Mouse (Mus musculus) right cerebral cortex, postnatal 10 days (tissue): ENCODE measurements around the gene 4933405L10Rik.

Source experiments
- DNase-seq, 2 experiments: peaks; one replicate each; pipeline ENCODE4 v3.0.0; 2021; ENCODE audit warnings: low spot score in 2 of 2

The 4933405L10Rik gene

GRCm38 (mm10) chr8:105700966-105701824 lies 6.3 kb upstream of the 4933405L10Rik start, which contains the start of the genes Acd and Pard6a:
Acd (minus strand) TSS chr8:105701102.
Pard6a (plus strand) TSS chr8:105701148.
- DNase-seq, result peak; percentile 96 to 97

GRCm38 (mm10) chr8:105702001-105702401 lies 5.5 kb upstream of the 4933405L10Rik start:
- DNase-seq, result no peak

GRCm38 (mm10) chr8:105702731-105703415 lies 4.6 kb upstream of the 4933405L10Rik start:
- DNase-seq, result peak in 1 of 2 experiments; percentile 30

- peak in 1 of 2 experiments; percentile 34 for DNase-seq
Measured at GRCm38 (mm10) chr8:105704146-105704812, 3.2 kb upstream of the 4933405L10Rik start.

- no peak for DNase-seq
Measured at GRCm38 (mm10) chr8:105704955-105705354, 2.5 kb upstream of the 4933405L10Rik start.

GRCm38 (mm10) chr8:105706426-105706825 lies 1.0 kb upstream of the 4933405L10Rik start:
- no peak for DNase-seq

GRCm38 (mm10) chr8:105708675-105709074 lies 1.2 kb downstream of the 4933405L10Rik start:
- no peak for DNase-seq

GRCm38 (mm10) chr8:105709317-105709716 lies 1.9 kb downstream of the 4933405L10Rik start:
- no peak for DNase-seq

GRCm38 (mm10) chr8:105712286-105712685 lies 4.8 kb downstream of the 4933405L10Rik start:
- no peak for DNase-seq

GRCm38 (mm10) chr8:105714139-105714538 lies 6.7 kb downstream of the 4933405L10Rik start:
- DNase-seq, result peak in 1 of 2 experiments; percentile 88

GRCm38 (mm10) chr8:105715042-105715441 lies 7.6 kb downstream of the 4933405L10Rik start:
- DNase-seq, result no peak

- no peak for DNase-seq
Measured at GRCm38 (mm10) chr8:105716302-105716945, 9.0 kb downstream of the 4933405L10Rik start.

- no peak for DNase-seq
Measured at GRCm38 (mm10) chr8:105719637-105720036, 12.2 kb downstream of the 4933405L10Rik start.

- no peak for DNase-seq
Measured at GRCm38 (mm10) chr8:105722861-105723260, 15.4 kb downstream of the 4933405L10Rik start.

GRCm38 (mm10) chr8:105725726-105726125 lies 18.3 kb downstream of the 4933405L10Rik start:
- DNase-seq, result no peak

- DNase-seq, result no peak
Measured at GRCm38 (mm10) chr8:105727397-105728124, 20.1 kb downstream of the 4933405L10Rik start.

- no peak for DNase-seq
Measured at GRCm38 (mm10) chr8:105732186-105732585, 24.7 kb downstream of the 4933405L10Rik start.

- no peak for DNase-seq
Measured at GRCm38 (mm10) chr8:105739216-105739615, 31.8 kb downstream of the 4933405L10Rik start.

GRCm38 (mm10) chr8:105743301-105743700 lies 35.8 kb downstream of the 4933405L10Rik start:
- no peak for DNase-seq

- peak; percentile 74 to 80 for DNase-seq
Measured at GRCm38 (mm10) chr8:105750606-105751005, 43.2 kb downstream of the 4933405L10Rik start.

- no peak for DNase-seq
Measured at GRCm38 (mm10) chr8:105753916-105754315, 46.5 kb downstream of the 4933405L10Rik start.
